ENCODE assay signal across 8 mouse cellular contexts in genomic region chr7:142097776-142098175, GRCm38 (mm10). TPM values are rescaled to one million over a fixed set of nuclear protein-coding genes. Genes with fewer than 3 reads are reported as not detected.
A peak's percentile ranks its signal among the peaks of the same experiment; 100 is the strongest.
DNase-seq lines count a peak whose midpoint lies in the region; ATAC-seq lines count a peak whose summit lies in the region.

No protein-coding gene starts in this region.

- no peak overlapping the region for H3K27ac ChIP-seq in forebrain, embryonic 16.5 days (ENCODE audit: low read length)
- H3K27ac ChIP-seq in hindbrain, embryonic 12.5 days: no peak overlapping the region

- ATAC-seq in forebrain, embryonic 16.5 days: peak; percentile 60
- peak; percentile 51 for ATAC-seq in hindbrain, embryonic 12.5 days (ENCODE audit: low FRiP score)

- WGBS in forebrain, embryonic 16.5 days: 8% methylated on average over 9 of the region's 9 CpGs
- WGBS in hindbrain, embryonic 12.5 days: 9% methylated on average over 9 of the region's 9 CpGs

- peaks cover 22% of the 10 kb centered on the region for H3K4me1 ChIP-seq in forebrain, embryonic 16.5 days (replicated peaks; ENCODE audit: control insufficient read depth, insufficient read depth, low read length)
- peaks cover 26% of the 10 kb centered on the region for H3K4me1 ChIP-seq in hindbrain, embryonic 12.5 days

- H3K9me3 ChIP-seq in forebrain, embryonic 16.5 days (ENCODE audit: control insufficient read depth, low read length): no peaks in the 10 kb centered on the region
- H3K9me3 ChIP-seq in hindbrain, embryonic 12.5 days (replicated peaks): no peaks in the 10 kb centered on the region

- peak overlapping the region; percentile 27; the same call in 1 of the 2 replicates for H3K4me2 ChIP-seq in forebrain, embryonic 16.5 days (ENCODE audit: low read length)
- no peak overlapping the region for H3K4me2 ChIP-seq in hindbrain, embryonic 12.5 days (replicated peaks)

- no peaks in the 10 kb centered on the region; the same call in 1 of the 2 replicates for H3K27me3 ChIP-seq in forebrain, embryonic 16.5 days (replicated peaks; ENCODE audit: control insufficient read depth, insufficient read depth, low read length)
- H3K27me3 ChIP-seq in hindbrain, embryonic 12.5 days: peaks cover 34% of the 10 kb centered on the region

- H3K36me3 ChIP-seq in forebrain, embryonic 16.5 days (ENCODE audit: control insufficient read depth, insufficient read depth): no peaks in the 10 kb centered on the region
- no peaks in the 10 kb centered on the region for H3K36me3 ChIP-seq in hindbrain, embryonic 12.5 days

- DNase-seq in Muller cell, postnatal 12 days (ENCODE audit: inconsistent ontology term): peak; percentile 62
- peak; percentile 84 for DNase-seq in cerebellum, adult 11-12 months
- peak; percentile 70 to 79 for DNase-seq in layer of hippocampus, postnatal 14 days (ENCODE audit: low spot score in 2 of 2)
- DNase-seq in lung, postnatal 36 days: peak; percentile 91
- DNase-seq in retina, postnatal 7 days (ENCODE audit: low read depth, low spot score): peak; percentile 81
- peak; percentile 55 for DNase-seq in urinary bladder, adult 2 months (ENCODE audit: low spot score)

- no peak overlapping the region for H3K4me3 ChIP-seq in forebrain, embryonic 16.5 days (replicated peaks; ENCODE audit: low read length)
- H3K4me3 ChIP-seq in hindbrain, embryonic 12.5 days: no peak overlapping the region

- no peak overlapping the region for H3K9ac ChIP-seq in forebrain, embryonic 16.5 days (replicated peaks; ENCODE audit: low read depth, low read length)
- no peak overlapping the region for H3K9ac ChIP-seq in hindbrain, embryonic 12.5 days

RNA-seq across cellular contexts. Expression of gene Dusp8, which starts 2.1 kb away (rescaled TPM):
- polyA plus RNA-seq in forebrain, embryonic 16.5 days (2015; fragmentation: Nextera tagmentation; extraction: Ambion mirVana): 84.9 and 98.7 TPM in 2 replicates
- 49.1 and 53.8 TPM in 2 replicates for polyA plus RNA-seq in hindbrain, embryonic 12.5 days (2016; fragmentation: Nextera tagmentation; extraction: Ambion mirVana)
- 100 to 1,000 TPM; 139 to 140 TPM for total RNA-seq in layer of hippocampus, postnatal 14 days (2021)
- 4.1 and 5.0 TPM in 2 replicates for polyA plus RNA-seq in urinary bladder, adult 2 months (2012; rRNA removed)

RNA-seq across cellular contexts. Expression of gene Gm45618, which starts 22.8 kb away (rescaled TPM):
- polyA plus RNA-seq in forebrain, embryonic 16.5 days (2015; fragmentation: Nextera tagmentation; extraction: Ambion mirVana): 0.34 TPM in 1 of 2 replicates, not detected in the other
- polyA plus RNA-seq in hindbrain, embryonic 12.5 days (2016; fragmentation: Nextera tagmentation; extraction: Ambion mirVana): not detected in 2 replicates
- not detected for total RNA-seq in layer of hippocampus, postnatal 14 days (2021)
- polyA plus RNA-seq in urinary bladder, adult 2 months (2012; rRNA removed): not detected in 2 replicates

RNA-seq across cellular contexts. Expression of gene Mob2, which starts 36.9 kb away (rescaled TPM):
- 53.2 and 54.2 TPM in 2 replicates for polyA plus RNA-seq in forebrain, embryonic 16.5 days (2015; fragmentation: Nextera tagmentation; extraction: Ambion mirVana)
- polyA plus RNA-seq in hindbrain, embryonic 12.5 days (2016; fragmentation: Nextera tagmentation; extraction: Ambion mirVana): 48.0 and 48.8 TPM in 2 replicates
- 10 to 100 TPM; 23.6 to 27.1 TPM for total RNA-seq in layer of hippocampus, postnatal 14 days (2021)
- polyA plus RNA-seq in urinary bladder, adult 2 months (2012; rRNA removed): 91.8 and 102 TPM in 2 replicates

RNA-seq across cellular contexts. Expression of gene Gm39115, which starts 38.1 kb away (rescaled TPM):
- polyA plus RNA-seq in forebrain, embryonic 16.5 days (2015; fragmentation: Nextera tagmentation; extraction: Ambion mirVana): not detected in 2 replicates
- polyA plus RNA-seq in hindbrain, embryonic 12.5 days (2016; fragmentation: Nextera tagmentation; extraction: Ambion mirVana): not detected in 2 replicates
- total RNA-seq in layer of hippocampus, postnatal 14 days (2021): not detected
- polyA plus RNA-seq in urinary bladder, adult 2 months (2012; rRNA removed): not detected in 2 replicates

RNA-seq across cellular contexts. Expression of gene Gm45337, which starts 46.6 kb away (rescaled TPM):
- not detected in 2 replicates for polyA plus RNA-seq in forebrain, embryonic 16.5 days (2015; fragmentation: Nextera tagmentation; extraction: Ambion mirVana)
- polyA plus RNA-seq in hindbrain, embryonic 12.5 days (2016; fragmentation: Nextera tagmentation; extraction: Ambion mirVana): not detected in 2 replicates
- not detected for total RNA-seq in layer of hippocampus, postnatal 14 days (2021)
- polyA plus RNA-seq in urinary bladder, adult 2 months (2012; rRNA removed): not detected in 2 replicates
